Mouse (Mus musculus) intestine, postnatal 0 days (tissue): ENCODE data around the gene Ctdnep1. TPM values are rescaled to one million over a fixed set of nuclear protein-coding genes. Genes with fewer than 3 reads are reported as not detected.

ENCODE experiments used
- ATAC-seq: fragments of 200-750 bp; cut with Nextera tagmentation; 2 replicates; pipeline ENCODE4 v1.8.0; 2017; ENCODE audit warnings: mild to moderate bottlenecking, moderate TSS enrichment, moderate library complexity
- H3K27ac ChIP-seq: fragments of 300-500 bp; sonication (generic); 2 replicates; pipeline ENCODE4 v1.5.1; 2014; ENCODE audit warnings: mild to moderate bottlenecking, low read depth, low read length, moderate library complexity
- H3K27me3 ChIP-seq: fragments of 300-500 bp; sonication (generic); replicated peaks from 2 replicates; pipeline ENCODE4 v1.6.1; 2014; ENCODE audit warnings: low read length, mixed read lengths; ENCODE audit not compliant: control insufficient read depth, insufficient read depth
- H3K36me3 ChIP-seq: fragments of 300-500 bp; sonication (generic); 2 replicates; pipeline ENCODE4 v1.6.1; 2014; ENCODE audit warnings: mild to moderate bottlenecking, moderate library complexity; ENCODE audit not compliant: control insufficient read depth, insufficient read depth
- H3K4me1 ChIP-seq: fragments of 300-500 bp; sonication (generic); replicated peaks from 2 replicates; pipeline ENCODE4 v1.6.1; 2014; ENCODE audit warnings: antibody characterized with exemption, low read length, mixed read lengths; ENCODE audit not compliant: control insufficient read depth, insufficient read depth
- H3K4me2 ChIP-seq: fragments of 300-500 bp; sonication (generic); replicated peaks from 2 replicates; pipeline ENCODE4 v1.6.1; 2014; ENCODE audit warnings: low read depth, mild to moderate bottlenecking, moderate library complexity
- H3K4me3 ChIP-seq: fragments of 300-500 bp; sonication (generic); 2 replicates; pipeline ENCODE4 v1.5.1; 2014; ENCODE audit warnings: low read depth, low read length
- H3K9ac ChIP-seq: fragments of 300-500 bp; sonication (generic); 2 replicates; pipeline ENCODE4 v1.6.1; 2014; ENCODE audit warnings: mild to moderate bottlenecking, low read depth, low read length
- H3K9me3 ChIP-seq: fragments of 300-500 bp; sonication (generic); 2 replicates; pipeline ENCODE4 v1.6.1; 2016; ENCODE audit warnings: mixed run types; ENCODE audit not compliant: control insufficient read depth
- CTCF ChIP-seq: sonication (generic); IDR thresholded peaks from 2 replicates; pipeline ENCODE4 v1.5.1; 2016; ENCODE audit warnings: low read depth, mild to moderate bottlenecking, control low read depth, antibody characterized with exemption, moderate library complexity
- WGBS: fragments of 180-500 bp; shearing (Covaris S2); extraction: QIAGEN DNeasy Blood & Tissue Kit; methylation state at CpG from one replicate; pipeline ENCODE4 v1.1.7; 2014; 5-methylcytosine and 5-hydroxymethylcytosine counted together
- microRNA counts: library from miRNA; unstranded; fragments of <30 nt; microRNA quantifications from one replicate; lab custom pipeline; 2016
- microRNA-seq: library from miRNA; unstranded; fragments of <30 nt; microRNA quantifications from one replicate; pipeline ENCODE4, GENCODE M21; 2016
- polyA plus RNA-seq: library from polyadenylated mRNA; unstranded; fragments of >200 nt; fragmentation: Nextera tagmentation; extraction: Ambion mirVana; gene quantifications from 2 replicates; pipeline ENCODE4 v1.2.1, GENCODE M21; 2015

Ctdnep1 gene
- polyA plus RNA-seq, 1 experiment from 2014 or later: 23.2 TPM

DNA sequence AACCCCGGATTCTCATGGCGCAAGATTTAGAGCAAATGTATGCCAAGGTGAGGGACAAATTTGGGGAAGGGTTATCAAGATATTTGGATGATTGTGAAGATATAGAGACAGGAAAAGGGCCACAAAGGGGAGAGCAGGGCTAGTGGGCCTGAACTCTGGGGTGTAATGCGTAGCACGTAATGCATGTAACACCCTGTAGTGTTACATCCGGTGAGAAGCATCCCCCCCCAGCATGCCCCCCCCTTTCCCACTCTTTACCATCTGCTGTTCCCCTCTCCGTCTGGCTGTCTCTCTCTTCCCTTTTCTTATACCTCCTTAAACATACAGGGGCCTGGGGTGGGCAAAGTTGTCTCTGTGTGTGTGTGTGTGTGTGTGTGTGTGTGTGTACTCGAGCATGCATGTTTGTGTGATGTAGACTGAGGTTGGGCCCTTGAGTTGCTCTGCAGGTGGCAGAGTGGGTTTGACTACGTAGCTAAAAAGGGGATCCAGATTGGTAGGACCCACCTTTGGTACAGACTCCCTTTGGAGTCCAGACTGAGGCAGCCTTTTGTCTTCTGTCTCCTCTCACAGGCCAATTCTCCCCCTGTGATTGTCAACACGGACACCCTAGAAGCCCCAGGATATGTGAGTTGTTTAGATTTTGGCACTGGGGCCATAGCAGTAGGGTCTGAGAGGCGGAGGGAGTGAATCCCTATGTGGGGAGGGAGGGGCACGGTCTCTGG, 49.0 kb downstream of the Ctdnep1 start:
- WGBS: 41% methylated on average over 11 of the region's 11 CpGs
- Histone ChIP-seq H3K36me3 (peaks cover 10% of the 10 kb centered on the region; the same call in 1 of the 2 replicates), H3K4me3 (no peak overlapping the region), H3K9ac (no peak overlapping the region), H3K9me3 (no peaks in the 10 kb centered on the region), H3K4me2 (peak overlapping the region; percentile 47), H3K27ac (no peak overlapping the region), H3K27me3 (peaks cover 12% of the 10 kb centered on the region; the same call in 1 of the 2 replicates), H3K4me1 (peaks cover 5% of the 10 kb centered on the region)
- ATAC-seq: no peak
- no peak for TF ChIP-seq CTCF

DNA sequence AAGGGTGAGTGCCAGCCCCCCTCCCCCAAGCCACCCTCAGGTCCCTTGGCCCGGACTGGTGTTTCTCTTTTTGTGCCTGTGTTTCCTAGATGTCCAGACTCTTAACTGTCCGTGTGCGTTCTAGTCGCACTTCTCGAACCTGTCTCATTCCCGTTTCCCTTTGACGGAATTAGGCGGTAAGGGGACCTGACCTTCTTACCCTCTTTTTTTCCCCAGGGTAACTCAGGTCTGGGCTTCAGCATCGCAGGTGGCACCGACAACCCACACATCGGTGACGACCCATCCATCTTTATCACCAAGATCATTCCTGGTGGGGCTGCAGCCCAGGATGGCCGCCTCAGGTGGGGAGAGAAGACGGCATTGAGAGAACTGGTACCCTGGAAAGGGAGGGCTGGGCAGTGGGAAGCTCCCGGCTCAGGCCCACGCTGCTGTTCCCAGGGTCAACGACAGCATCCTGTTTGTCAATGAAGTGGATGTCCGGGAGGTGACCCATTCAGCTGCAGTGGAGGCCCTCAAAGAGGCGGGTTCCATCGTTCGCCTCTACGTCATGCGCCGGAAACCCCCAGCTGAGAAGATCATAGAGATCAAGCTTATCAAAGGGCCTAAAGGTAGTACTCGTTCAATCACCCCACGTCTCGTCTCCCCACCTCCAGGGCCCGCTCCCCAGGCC, 49.8 kb downstream of the Ctdnep1 start:
- Histone ChIP-seq H3K4me2 (no peak overlapping the region), H3K4me1 (peaks cover 5% of the 10 kb centered on the region), H3K27ac (no peak overlapping the region), H3K9me3 (no peaks in the 10 kb centered on the region), H3K4me3 (no peak overlapping the region), H3K36me3 (peaks cover 10% of the 10 kb centered on the region; the same call in 1 of the 2 replicates), H3K27me3 (peaks cover 10% of the 10 kb centered on the region; the same call in 1 of the 2 replicates), H3K9ac (no peak overlapping the region)
- no peak for ATAC-seq
- WGBS: 96% methylated on average over 28 of the region's 28 CpGs
- no peak for TF ChIP-seq CTCF

DNA sequence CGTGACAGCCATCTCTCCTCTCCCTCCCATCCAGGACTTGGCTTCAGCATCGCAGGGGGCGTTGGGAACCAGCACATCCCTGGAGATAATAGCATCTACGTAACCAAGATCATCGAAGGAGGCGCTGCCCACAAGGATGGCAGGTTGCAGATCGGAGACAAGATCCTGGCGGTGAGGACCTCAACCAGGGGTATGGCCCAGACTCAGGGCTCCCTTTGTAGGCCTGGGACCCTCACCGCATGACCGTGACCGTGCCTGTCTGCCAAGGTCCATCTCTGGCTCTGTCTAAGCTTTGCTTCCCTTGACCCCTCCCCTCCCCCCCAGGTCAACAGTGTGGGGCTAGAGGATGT, 50.3 kb downstream of the Ctdnep1 start:
- no peak overlapping the region for H3K4me2 ChIP-seq
- TF ChIP-seq CTCF: no peak
- no peak overlapping the region for H3K27ac ChIP-seq
- no peak overlapping the region for H3K9ac ChIP-seq
- no peak for ATAC-seq
- peaks cover 5% of the 10 kb centered on the region for H3K4me1 ChIP-seq
- peaks cover 10% of the 10 kb centered on the region; the same call in 1 of the 2 replicates for H3K36me3 ChIP-seq
- 97% methylated on average over 11 of the region's 11 CpGs for WGBS
- H3K27me3 ChIP-seq: peaks cover 8% of the 10 kb centered on the region; the same call in 1 of the 2 replicates
- H3K4me3 ChIP-seq: no peak overlapping the region
- no peaks in the 10 kb centered on the region for H3K9me3 ChIP-seq

GRCm38 (mm10) chr11:70038174-70038573, 57.2 kb downstream of the Ctdnep1 start:
- H3K4me1 ChIP-seq: no peaks in the 10 kb centered on the region
- H3K27me3 ChIP-seq: no peaks in the 10 kb centered on the region
- no peak overlapping the region for H3K4me2 ChIP-seq
- TF ChIP-seq CTCF: no peak
- no peaks in the 10 kb centered on the region for H3K9me3 ChIP-seq
- no peak overlapping the region for H3K4me3 ChIP-seq
- H3K27ac ChIP-seq: no peak overlapping the region
- peaks cover 4% of the 10 kb centered on the region; the same call in 1 of the 2 replicates for H3K36me3 ChIP-seq
- 79% methylated on average over 7 of the region's 7 CpGs for WGBS
- no peak overlapping the region for H3K9ac ChIP-seq
- ATAC-seq: no peak

- H3K9me3 ChIP-seq: no peaks in the 10 kb centered on the region
- H3K27ac ChIP-seq: no peak overlapping the region
- WGBS: 90% methylated on average over 10 of the region's 10 CpGs
- ATAC-seq: no peak
- no peak for TF ChIP-seq CTCF
- no peaks in the 10 kb centered on the region for H3K4me1 ChIP-seq
- no peak overlapping the region for H3K4me3 ChIP-seq
- no peak overlapping the region for H3K4me2 ChIP-seq
- peaks cover 4% of the 10 kb centered on the region; the same call in 1 of the 2 replicates for H3K36me3 ChIP-seq
- H3K27me3 ChIP-seq: no peaks in the 10 kb centered on the region
- H3K9ac ChIP-seq: no peak overlapping the region
Observed at GRCm38 (mm10) chr11:70039631-70040030, 58.7 kb downstream of the Ctdnep1 start.

DNA sequence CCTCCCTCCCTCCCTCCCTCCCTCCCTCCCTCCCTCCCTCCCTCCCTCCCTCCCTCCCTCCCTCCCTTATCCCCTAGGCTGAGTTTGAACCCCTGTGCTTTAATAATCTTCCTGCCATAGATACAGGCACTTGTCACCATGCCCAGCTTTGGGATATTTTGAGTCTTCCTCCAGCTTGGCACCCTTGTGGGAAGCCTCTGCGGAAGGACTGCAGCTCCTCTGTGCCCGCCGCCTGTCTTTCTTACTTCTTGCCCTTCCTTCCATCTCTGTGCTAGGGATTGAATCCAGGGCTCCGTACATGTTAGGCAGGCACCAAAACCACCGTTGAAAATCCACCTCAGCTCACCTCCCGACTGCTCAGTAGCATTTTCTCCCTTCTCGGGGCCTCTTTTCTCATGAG, 59.2 kb downstream of the Ctdnep1 start:
- 89% methylated on average over 7 of the region's 7 CpGs for WGBS
- H3K27ac ChIP-seq: no peak overlapping the region

More for the DNA sequence above, 59.2 kb downstream of the Ctdnep1 start:
- Histone ChIP-seq H3K4me3 (no peak overlapping the region), H3K9ac (no peak overlapping the region), H3K4me1 (no peaks in the 10 kb centered on the region), H3K36me3 (peaks cover 4% of the 10 kb centered on the region; the same call in 1 of the 2 replicates), H3K4me2 (no peak overlapping the region), H3K9me3 (no peaks in the 10 kb centered on the region), H3K27me3 (no peaks in the 10 kb centered on the region)
- TF ChIP-seq CTCF: no peak
- no peak for ATAC-seq

MicroRNAs within 50 kb of the gene (microRNA counts, 519-probe panel; counts per million panel counts)
- microRNA mmu-miR-324-3p (lab: Ali Mortazavi, UCI) (not detected), microRNA mmu-miR-324-5p (lab: Ali Mortazavi, UCI) (3,794 counts per million, percentile 52 among the panel's probes with 10 or more counts)

Small RNA genes lying within 50 kb of the gene (microRNA-seq; reads per million reads assigned to microRNA genes)
- gene Gm44349 (not detected), gene Mir324 (1,973 reads per million, percentile 82 among the genes with 10 or more reads in this experiment)

Other genes starting within 250 kb of the Ctdnep1 start
- 13.3 and 14.0 TPM in 2 replicates for gene Polr2a, start 222.5 kb upstream of the Ctdnep1 start, polyA plus RNA-seq
- gene Slc35g3, start 219.2 kb upstream of the Ctdnep1 start, polyA plus RNA-seq: 0.09 and 0.12 TPM in 2 replicates
- 2.1 and 2.4 TPM in 2 replicates for gene Zbtb4, start 215.2 kb upstream of the Ctdnep1 start, polyA plus RNA-seq
- gene Chrnb1, start 185.2 kb upstream of the Ctdnep1 start, polyA plus RNA-seq: 2.4 and 2.8 TPM in 2 replicates
- gene Fgf11, start 179.3 kb upstream of the Ctdnep1 start, polyA plus RNA-seq: 0.18 and 0.38 TPM in 2 replicates
- 58.0 and 59.4 TPM in 2 replicates for gene Tmem102, start 175.5 kb upstream of the Ctdnep1 start, polyA plus RNA-seq
- not detected in 2 replicates for gene Gm39566, start 165.9 kb upstream of the Ctdnep1 start, polyA plus RNA-seq
- gene Spem2, start 162.7 kb upstream of the Ctdnep1 start, polyA plus RNA-seq: 0.07 TPM in 1 of 2 replicates, not detected in the other
- not detected in 2 replicates for gene Spem1, start 159.0 kb upstream of the Ctdnep1 start, polyA plus RNA-seq
- 1.8 and 2.2 TPM in 2 replicates for gene Nlgn2, start 143.4 kb upstream of the Ctdnep1 start, polyA plus RNA-seq
- gene Tmem256, start 142.6 kb upstream of the Ctdnep1 start, polyA plus RNA-seq: 584 and 590 TPM in 2 replicates
- 42.0 and 44.8 TPM in 2 replicates for gene Plscr3, start 134.8 kb upstream of the Ctdnep1 start, polyA plus RNA-seq
- 11.7 and 12.8 TPM in 2 replicates for gene Tnk1, start 122.4 kb upstream of the Ctdnep1 start, polyA plus RNA-seq
- gene Tmem95, start 103.1 kb upstream of the Ctdnep1 start, polyA plus RNA-seq: not detected in 2 replicates
- 4.0 and 4.1 TPM in 2 replicates for gene Kctd11, start 99.8 kb upstream of the Ctdnep1 start, polyA plus RNA-seq
- gene Acap1, start 85.6 kb upstream of the Ctdnep1 start, polyA plus RNA-seq: 1.1 TPM in 2 replicates
- gene 2810408A11Rik, start 80.2 kb upstream of the Ctdnep1 start, polyA plus RNA-seq: 3.5 and 3.8 TPM in 2 replicates
- 9.7 and 10.3 TPM in 2 replicates for gene Neurl4, start 80.1 kb upstream of the Ctdnep1 start, polyA plus RNA-seq
- 40.4 and 42.3 TPM in 2 replicates for gene Gps2, start 67.3 kb upstream of the Ctdnep1 start, polyA plus RNA-seq
- 716 and 774 TPM in 2 replicates for gene Eif5a, start 59.2 kb upstream of the Ctdnep1 start, polyA plus RNA-seq
- gene Ybx2, start 45.4 kb upstream of the Ctdnep1 start, polyA plus RNA-seq: 0.42 and 0.43 TPM in 2 replicates
- 18.3 and 18.7 TPM in 2 replicates for gene Slc2a4, start 33.0 kb upstream of the Ctdnep1 start, polyA plus RNA-seq
- gene Cldn7, start 16.4 kb upstream of the Ctdnep1 start, polyA plus RNA-seq: 1,243 and 1,341 TPM in 2 replicates
- 56.8 and 57.7 TPM in 2 replicates for gene Elp5, start 1.4 kb downstream of the Ctdnep1 start, polyA plus RNA-seq
- gene Gabarap, start 10.0 kb downstream of the Ctdnep1 start, polyA plus RNA-seq: 1,065 and 1,136 TPM in 2 replicates
- gene Phf23, start 14.6 kb downstream of the Ctdnep1 start, polyA plus RNA-seq: 32.6 and 37.7 TPM in 2 replicates
- 9.1 TPM in 2 replicates for gene Dvl2, start 19.4 kb downstream of the Ctdnep1 start, polyA plus RNA-seq
- 203 and 215 TPM in 2 replicates for gene Acadvl, start 34.3 kb downstream of the Ctdnep1 start, polyA plus RNA-seq
- gene Dlg4, start 35.8 kb downstream of the Ctdnep1 start, polyA plus RNA-seq: 1.4 and 1.8 TPM in 2 replicates
- gene Asgr1, start 72.9 kb downstream of the Ctdnep1 start, polyA plus RNA-seq: not detected in 2 replicates
- gene Asgr2, start 111.5 kb downstream of the Ctdnep1 start, polyA plus RNA-seq: 0.10 and 0.18 TPM in 2 replicates
- gene Mgl2, start 149.2 kb downstream of the Ctdnep1 start, polyA plus RNA-seq: 0.50 and 0.81 TPM in 2 replicates
- 0.78 and 1.1 TPM in 2 replicates for gene Clec10a, start 175.0 kb downstream of the Ctdnep1 start, polyA plus RNA-seq
- 3.6 and 4.5 TPM in 2 replicates for gene Slc16a11, start 231.6 kb downstream of the Ctdnep1 start, polyA plus RNA-seq
- gene Slc16a13, start 239.9 kb downstream of the Ctdnep1 start, polyA plus RNA-seq: 9.9 and 11.4 TPM in 2 replicates
- 3.6 and 4.4 TPM in 2 replicates for gene Bcl6b, start 248.6 kb downstream of the Ctdnep1 start, polyA plus RNA-seq